Mouse (Mus musculus) hindbrain, embryonic 14.5 days (tissue): Measurements from ENCODE around the gene Gabra2. TPM values are rescaled to one million over a fixed set of nuclear protein-coding genes. Genes with fewer than 3 reads are reported as not detected.

Source experiments
- ATAC-seq: fragments of 200-750 bp; cut with Nextera tagmentation; 2 replicates; pipeline ENCODE4 v1.8.0; 2017; ENCODE audit warnings: moderate number of reproducible peaks, mild to moderate bottlenecking, moderate TSS enrichment, moderate library complexity; ENCODE audit not compliant: low FRiP score
- DNase-seq: peaks from one replicate; pipeline ENCODE4 v3.0.0-alpha.2; 2015; ENCODE audit warnings: low spot score
- H3K27ac ChIP-seq: fragments of 300-500 bp; sonication (generic); 2 replicates; pipeline ENCODE4 v1.5.1; 2014; ENCODE audit warnings: mild to moderate bottlenecking, moderate library complexity
- H3K27me3 ChIP-seq: fragments of 300-500 bp; sonication (generic); 2 replicates; pipeline ENCODE4 v1.6.1; 2014; ENCODE audit warnings: mild to moderate bottlenecking, low read length, mixed read lengths; ENCODE audit not compliant: control insufficient read depth, insufficient read depth
- H3K36me3 ChIP-seq: fragments of 300-500 bp; sonication (generic); replicated peaks from 2 replicates; pipeline ENCODE4 v1.6.1; 2014; ENCODE audit not compliant: control insufficient read depth, insufficient read depth
- H3K4me1 ChIP-seq: fragments of 300-500 bp; sonication (generic); replicated peaks from 2 replicates; pipeline ENCODE4 v1.6.1; 2014; ENCODE audit warnings: antibody characterized with exemption, low read length, mixed read lengths; ENCODE audit not compliant: control insufficient read depth, insufficient read depth
- H3K4me2 ChIP-seq: fragments of 300-500 bp; sonication (generic); replicated peaks from 2 replicates; pipeline ENCODE4 v1.6.1; 2014; ENCODE audit warnings: mild to moderate bottlenecking, moderate library complexity
- H3K4me3 ChIP-seq: fragments of 300-500 bp; sonication (generic); replicated peaks from 2 replicates; pipeline ENCODE4 v1.5.1; 2014; ENCODE audit warnings: mild to moderate bottlenecking, low read length
- H3K9ac ChIP-seq: fragments of 300-500 bp; sonication (generic); 2 replicates; pipeline ENCODE4 v1.6.1; 2014
- H3K9me3 ChIP-seq: fragments of 300-500 bp; sonication (generic); 2 replicates; pipeline ENCODE4 v1.6.1; 2016; ENCODE audit warnings: low read length; ENCODE audit not compliant: control insufficient read depth
- WGBS: fragments of 180-500 bp; shearing (Covaris S2); extraction: QIAGEN DNeasy Blood & Tissue Kit; methylation state at CpG from one replicate; pipeline ENCODE4 v1.1.7; 2014; 5-methylcytosine and 5-hydroxymethylcytosine counted together
- polyA plus RNA-seq: library from polyadenylated mRNA; unstranded; fragments of >200 nt; fragmentation: Nextera tagmentation; extraction: Ambion mirVana; gene quantifications from 2 replicates; pipeline ENCODE4 v1.2.1, GENCODE M21; 2014

Gabra2 gene
- polyA plus RNA-seq = 37.1 and 37.4 TPM in 2 replicates

- Histone ChIP-seq H3K4me3 (peak within 1 kb of the TSS; percentile 87), H3K4me1 (peaks cover 11% of the 10 kb centered on the region; the same call in 1 of the 2 replicates), H3K9ac (peak within 1 kb of the TSS; percentile 93), H3K4me2 (peak within 1 kb of the TSS; percentile 72), H3K27ac (peak within 1 kb of the TSS; percentile 93), H3K9me3 (no peaks in the 10 kb centered on the region), H3K36me3 (no peaks in the 10 kb centered on the region), H3K27me3 (no peaks in the 10 kb centered on the region)
- peak; percentile 92 for ATAC-seq
- WGBS = 0% methylated on average over 43 of the region's 55 CpGs
- peak; percentile 68 for DNase-seq
These were observed at the start of gene Gabra2 for GRCm38 (mm10) chr5:71095725-71096607. TSS of gene Gabra2 (minus strand) at chr5:71095849.

GRCm38 (mm10) chr5:71136691-71137090 lies 41.0 kb upstream of the Gabra2 start:
- no peaks in the 10 kb centered on the region for H3K4me1 ChIP-seq
- H3K4me2 ChIP-seq = no peak overlapping the region
- no peaks in the 10 kb centered on the region for H3K9me3 ChIP-seq
- no peak for ATAC-seq
- H3K27ac ChIP-seq = no peak overlapping the region
- no peak overlapping the region for H3K9ac ChIP-seq
- no peaks in the 10 kb centered on the region for H3K36me3 ChIP-seq
- H3K27me3 ChIP-seq = no peaks in the 10 kb centered on the region
- WGBS = 87% methylated on average over 4 of the region's 4 CpGs
- no peak for DNase-seq
- H3K4me3 ChIP-seq = no peak overlapping the region

DNA sequence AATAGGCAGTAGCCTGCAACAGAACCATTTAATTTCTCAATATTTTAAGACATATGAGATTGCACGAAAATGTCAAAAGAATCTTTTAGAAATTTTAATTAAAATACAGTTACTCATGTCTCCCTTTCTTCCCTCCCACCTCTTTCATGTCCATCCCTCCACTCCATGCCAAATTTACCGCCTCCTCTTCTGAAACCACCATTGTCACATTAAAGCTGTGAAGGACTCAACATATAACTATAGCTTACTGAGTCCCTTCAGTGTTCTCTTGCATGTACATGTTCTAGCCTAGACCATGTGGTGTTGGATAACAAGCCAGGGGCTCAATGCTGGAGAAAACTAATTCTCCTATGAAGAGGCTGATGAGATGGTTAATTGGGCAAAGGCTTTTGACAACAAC lies 40.2 kb upstream of the Gabra2 start:
- DNase-seq (no peak), ATAC-seq (no peak)
- no peak overlapping the region for H3K4me2 ChIP-seq
- H3K4me1 ChIP-seq = no peaks in the 10 kb centered on the region
- H3K9me3 ChIP-seq = no peaks in the 10 kb centered on the region
- no peaks in the 10 kb centered on the region for H3K27me3 ChIP-seq
- no peaks in the 10 kb centered on the region for H3K36me3 ChIP-seq
- no peak overlapping the region for H3K9ac ChIP-seq
- no peak overlapping the region for H3K27ac ChIP-seq
- 93% methylated on average over 2 of the region's 2 CpGs for WGBS
- no peak overlapping the region for H3K4me3 ChIP-seq

- no peaks in the 10 kb centered on the region for H3K27me3 ChIP-seq
- WGBS = 75% methylated on average over 3 of the region's 3 CpGs
- H3K4me3 ChIP-seq = no peak overlapping the region
- H3K36me3 ChIP-seq = no peaks in the 10 kb centered on the region
- no peak overlapping the region for H3K4me2 ChIP-seq
- no peak overlapping the region for H3K9ac ChIP-seq
- H3K4me1 ChIP-seq = no peaks in the 10 kb centered on the region
- DNase-seq (no peak), ATAC-seq (no peak)
- no peak overlapping the region for H3K27ac ChIP-seq
- no peaks in the 10 kb centered on the region for H3K9me3 ChIP-seq
These were observed 32.1 kb upstream of the Gabra2 start for GRCm38 (mm10) chr5:71127721-71128120.

DNA sequence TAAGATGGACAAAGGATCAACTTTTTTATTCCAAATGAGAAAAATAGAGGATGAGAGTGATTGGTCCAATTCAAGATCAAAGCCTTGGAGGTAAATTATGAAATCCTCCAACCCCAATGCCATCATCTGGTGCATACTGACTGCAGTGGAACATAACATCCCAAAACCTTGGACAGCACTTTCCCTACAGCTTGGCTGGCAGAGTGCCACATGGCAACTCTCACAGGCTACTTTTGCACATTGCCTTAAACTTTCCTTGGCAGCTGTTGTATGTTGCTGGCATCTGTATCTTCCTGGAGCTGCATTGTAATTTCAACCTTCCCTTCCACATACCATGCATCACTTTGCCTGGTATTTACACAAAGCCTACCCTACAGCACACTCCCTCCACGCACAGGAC lies 19.6 kb upstream of the Gabra2 start:
- Histone ChIP-seq H3K9me3 (no peaks in the 10 kb centered on the region), H3K4me3 (no peak overlapping the region), H3K9ac (no peak overlapping the region), H3K27me3 (no peaks in the 10 kb centered on the region), H3K4me2 (no peak overlapping the region), H3K4me1 (no peaks in the 10 kb centered on the region), H3K36me3 (no peaks in the 10 kb centered on the region), H3K27ac (no peak overlapping the region)
- WGBS = 63% methylated on average over 1 of the region's 1 CpGs
- ATAC-seq = no peak
- no peak for DNase-seq

DNA sequence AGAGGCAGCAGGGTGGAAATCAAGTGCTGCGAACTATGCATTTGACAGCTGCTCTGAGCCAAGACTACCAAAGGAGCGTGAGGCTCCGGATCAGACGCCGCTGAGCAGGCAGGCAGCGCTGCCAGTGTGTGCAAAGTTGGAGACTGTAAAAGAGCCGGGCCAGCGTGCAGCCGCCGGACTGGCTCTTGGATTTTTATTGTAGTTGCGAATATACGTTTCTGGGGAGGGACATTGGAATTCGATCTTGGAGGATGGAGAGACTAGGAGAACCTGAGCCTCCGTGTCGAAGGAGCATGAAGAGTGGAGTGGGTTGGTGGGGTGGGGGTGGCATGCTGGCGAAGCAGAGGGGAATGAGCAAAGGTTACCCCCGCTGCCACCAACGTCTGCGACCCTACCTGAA lies 469 bp downstream of the Gabra2 start:
- H3K9me3 ChIP-seq = no peaks in the 10 kb centered on the region
- H3K27ac ChIP-seq = peak overlapping the region; percentile 93
- peak overlapping the region; percentile 93 for H3K9ac ChIP-seq
- H3K4me2 ChIP-seq = peak overlapping the region; percentile 72
- ATAC-seq = peak; percentile 56
- H3K4me1 ChIP-seq = peaks cover 11% of the 10 kb centered on the region; the same call in 1 of the 2 replicates
- peak; percentile 70 for DNase-seq
- no peaks in the 10 kb centered on the region for H3K27me3 ChIP-seq
- H3K36me3 ChIP-seq = no peaks in the 10 kb centered on the region
- under 1% methylated on average over 19 of the region's 19 CpGs for WGBS
- peak overlapping the region; percentile 87 for H3K4me3 ChIP-seq

DNA sequence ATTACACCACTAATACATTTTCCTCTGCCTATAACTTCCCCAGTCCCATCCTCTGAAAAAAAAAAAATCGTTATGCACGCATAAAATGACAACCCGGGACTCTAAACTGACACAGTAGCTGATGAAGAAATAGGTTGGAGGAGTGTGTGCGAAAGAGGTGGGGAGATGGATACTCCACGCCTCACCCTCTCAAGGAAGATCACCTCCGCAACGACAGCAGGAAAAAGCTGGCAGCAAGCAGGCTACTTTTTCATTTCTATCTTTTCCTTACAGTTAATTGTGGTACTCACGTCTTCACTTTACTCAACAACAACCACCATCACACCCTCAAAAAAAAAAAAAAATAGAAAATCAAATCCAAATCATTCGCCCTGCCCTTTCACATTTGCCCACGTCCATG lies 873 bp downstream of the Gabra2 start:
- Histone ChIP-seq H3K36me3 (no peaks in the 10 kb centered on the region), H3K27ac (peak overlapping the region; percentile 93), H3K9ac (peak overlapping the region; percentile 93), H3K9me3 (no peaks in the 10 kb centered on the region), H3K27me3 (no peaks in the 10 kb centered on the region), H3K4me2 (peak overlapping the region; percentile 72), H3K4me3 (peak overlapping the region; percentile 87), H3K4me1 (peaks cover 11% of the 10 kb centered on the region; the same call in 1 of the 2 replicates)
- no peak for DNase-seq
- ATAC-seq = no peak
- 21% methylated on average over 10 of the region's 10 CpGs for WGBS

- H3K4me1 ChIP-seq = peaks cover 11% of the 10 kb centered on the region; the same call in 1 of the 2 replicates
- WGBS = 63% methylated on average over 2 of the region's 2 CpGs
- H3K9ac ChIP-seq = peak overlapping the region; percentile 93; the same call in 1 of the 2 replicates
- H3K4me2 ChIP-seq = peak overlapping the region; percentile 72
- no peak overlapping the region for H3K27ac ChIP-seq
- no peak for ATAC-seq
- no peaks in the 10 kb centered on the region for H3K36me3 ChIP-seq
- peak; percentile 53 for DNase-seq
- H3K27me3 ChIP-seq = no peaks in the 10 kb centered on the region
- H3K9me3 ChIP-seq = no peaks in the 10 kb centered on the region
- peak overlapping the region; percentile 87 for H3K4me3 ChIP-seq
These were observed 1.8 kb downstream of the Gabra2 start for GRCm38 (mm10) chr5:71093807-71094206.

- DNase-seq (peak; percentile 81), ATAC-seq (no peak)
- Histone ChIP-seq H3K9me3 (no peaks in the 10 kb centered on the region), H3K4me1 (peaks cover 11% of the 10 kb centered on the region; the same call in 1 of the 2 replicates), H3K27me3 (no peaks in the 10 kb centered on the region), H3K36me3 (no peaks in the 10 kb centered on the region), H3K4me3 (no peak overlapping the region), H3K9ac (no peak overlapping the region), H3K4me2 (peak overlapping the region; percentile 36), H3K27ac (no peak overlapping the region)
These were observed 3.2 kb downstream of the Gabra2 start for GRCm38 (mm10) chr5:71092475-71092874.
